Mouse (Mus musculus) cerebellum, adult 8-10 months (tissue): ENCODE results near the gene Zfp296.

Source experiments
- DNase-seq: peaks from one replicate; pipeline ENCODE4 v3.0.0; 2022

Gene Zfp296

GRCm38 (mm10) chr7:19609641-19610332 is 32.7 kb downstream of the Zfp296 start:
- DNase-seq, result no peak

DNA sequence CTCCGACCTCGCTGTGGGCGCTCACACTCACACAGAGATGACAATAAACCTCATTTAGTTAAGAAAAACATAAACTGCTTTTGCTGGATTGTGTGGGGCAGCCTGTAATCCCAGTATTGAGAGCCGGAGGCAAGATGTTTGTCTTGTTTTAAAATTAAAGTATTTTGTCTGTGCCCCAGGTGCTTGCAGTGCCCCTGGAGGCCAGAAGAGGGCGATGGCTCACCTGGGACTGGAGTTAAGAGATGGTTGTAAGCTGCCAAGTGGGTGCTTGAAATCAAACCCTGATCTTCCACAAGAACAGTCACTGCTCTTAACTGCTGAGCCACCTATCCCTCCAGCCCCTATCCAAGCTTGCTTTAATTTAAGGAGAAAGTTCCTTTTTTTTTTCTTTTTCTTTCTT is 33.9 kb downstream of the Zfp296 start:
- DNase-seq, result no peak

- no peak for DNase-seq
These were observed 38.0 kb downstream of the Zfp296 start for GRCm38 (mm10) chr7:19615036-19615577.

- DNase-seq, result peak; percentile 77
These were observed 42.1 kb downstream of the Zfp296 start for GRCm38 (mm10) chr7:19619004-19619801.

DNA sequence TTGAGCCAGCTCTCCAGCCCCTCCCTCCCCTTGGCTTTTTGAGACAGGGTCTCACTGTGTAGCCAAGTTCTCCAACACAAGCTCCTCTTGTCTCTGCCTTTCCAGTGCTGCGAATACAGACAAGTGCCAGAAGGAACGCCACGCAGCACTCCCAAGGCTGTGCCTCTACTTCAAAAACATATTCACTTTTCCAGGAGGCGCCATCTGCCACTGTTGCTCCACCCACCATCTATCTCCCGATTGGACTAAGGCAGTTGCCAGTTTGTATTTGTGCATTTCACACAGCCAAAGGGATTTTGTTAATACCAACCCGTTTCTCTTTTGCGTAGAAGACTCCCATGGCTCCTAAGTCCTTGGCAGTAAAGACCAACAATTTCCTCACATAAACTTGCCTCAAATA is 43.7 kb downstream of the Zfp296 start:
- no peak for DNase-seq

- no peak for DNase-seq
These were observed 45.2 kb downstream of the Zfp296 start for GRCm38 (mm10) chr7:19622241-19622640.

- no peak for DNase-seq
These were observed 46.3 kb downstream of the Zfp296 start for GRCm38 (mm10) chr7:19623433-19623832.

DNA sequence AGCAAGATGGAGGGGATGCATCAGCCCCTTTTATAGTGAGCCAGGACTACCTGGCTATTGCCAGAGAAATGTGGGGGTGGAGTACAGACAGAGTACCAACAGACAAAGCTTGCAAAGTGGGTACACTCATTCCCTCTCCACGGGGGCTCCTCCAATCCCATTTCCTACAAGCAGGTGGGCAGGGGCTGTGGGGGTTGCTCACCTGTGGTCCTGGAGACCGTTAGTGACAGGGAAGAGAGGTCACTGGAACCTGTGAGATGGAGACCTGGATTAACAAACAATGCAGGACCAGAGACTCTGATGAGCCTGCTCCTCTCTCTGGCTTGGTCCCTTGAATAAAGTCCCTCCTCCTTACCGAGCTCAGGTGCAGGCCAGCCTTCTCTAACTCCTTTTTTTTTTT is 50.6 kb downstream of the Zfp296 start:
- DNase-seq, result no peak

DNA sequence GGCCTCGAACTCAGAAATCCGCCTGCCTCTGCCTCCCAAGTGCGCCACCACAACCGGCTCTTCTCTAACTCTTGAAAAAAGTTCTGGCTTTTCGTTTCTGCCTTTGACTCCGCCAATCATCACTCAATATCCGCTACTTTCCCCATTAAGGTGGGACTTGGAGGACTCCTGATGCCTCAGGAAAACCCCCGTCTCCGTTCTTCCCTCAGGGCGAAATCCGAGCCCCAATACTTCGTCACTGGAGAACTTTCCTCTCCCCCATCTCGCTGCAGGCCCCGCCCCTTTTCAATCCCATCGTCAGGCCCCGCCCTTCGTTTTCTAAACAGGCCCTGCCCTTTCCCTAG is 51.1 kb downstream of the Zfp296 start:
- DNase-seq, result no peak

DNA sequence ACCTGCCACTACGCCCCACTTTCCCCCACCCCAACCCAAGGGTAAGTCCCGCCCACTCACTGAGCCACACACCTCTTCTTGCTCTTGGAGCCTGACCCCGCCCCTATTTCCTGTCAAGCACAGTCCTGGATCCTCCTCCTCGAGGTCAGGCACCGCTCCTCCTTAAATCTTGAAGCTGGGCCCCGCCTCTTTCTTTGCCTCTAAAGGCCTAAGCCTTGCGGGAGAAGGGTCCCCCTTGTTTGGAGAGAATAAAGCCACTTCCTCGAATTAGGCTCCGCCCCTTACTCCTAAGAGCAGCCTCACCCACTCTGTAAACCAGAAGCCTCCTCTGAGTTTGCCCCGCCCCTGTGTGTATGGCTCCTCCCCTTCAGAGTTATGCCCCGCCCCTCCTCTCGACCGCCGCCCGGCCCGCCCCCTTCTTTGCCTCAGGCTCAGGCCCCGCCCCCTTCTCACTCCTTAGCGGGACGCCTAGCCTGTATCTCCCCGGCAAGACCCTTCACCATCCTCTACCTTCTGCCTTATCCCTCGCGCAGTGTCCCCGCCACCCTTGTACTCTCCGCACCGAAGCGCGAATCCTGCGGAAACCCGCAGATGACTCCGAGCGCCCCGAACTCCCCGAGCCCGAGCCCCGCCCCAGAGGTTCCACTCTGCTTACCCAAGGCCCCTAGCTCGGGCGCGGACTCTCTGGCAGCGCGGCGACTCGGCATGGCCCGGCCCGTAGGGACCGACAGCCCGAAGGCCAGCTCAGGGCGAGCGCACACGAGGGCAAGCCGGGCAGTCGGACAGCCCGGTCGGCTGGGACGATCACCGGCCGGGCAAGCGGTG is 51.7 kb downstream of the Zfp296 start:
- DNase-seq, result peak; percentile 81

- DNase-seq, result peak; percentile 85
These were observed 52.3 kb downstream of the Zfp296 start, which contains the start of gene Relb for GRCm38 (mm10) chr7:19629361-19629734. TSS of gene Relb (minus strand) at chr7:19629438.
